Mouse (Mus musculus) gastrocnemius, postnatal 4 days (tissue): ENCODE data around the gene Gnat1. TPM values are rescaled to one million over a fixed set of nuclear protein-coding genes. Genes with fewer than 3 reads are reported as not detected.

ENCODE experiments used
- DNase-seq, 2 experiments: peaks; one replicate each; pipeline ENCODE4 v3.0.0; 2021 to 2022; ENCODE audit warnings: low spot score in 2 of 2, mixed read lengths in 2 of 2
- long read RNA-seq, 2 experiments: library from polyadenylated mRNA; stranded (forward); transcript quantifications; one replicate each; pipeline ENCODE4 v2.0.0; 2021
- total RNA-seq, 2 experiments: library from RNA; stranded (reverse); gene quantifications; 2 replicates each; pipeline ENCODE4 v1.2.3; 2021

The Gnat1 gene
- not detected for total RNA-seq
- long read RNA-seq, experiment 1: 0 reads
- long read RNA-seq, experiment 2: 0 reads

DNA sequence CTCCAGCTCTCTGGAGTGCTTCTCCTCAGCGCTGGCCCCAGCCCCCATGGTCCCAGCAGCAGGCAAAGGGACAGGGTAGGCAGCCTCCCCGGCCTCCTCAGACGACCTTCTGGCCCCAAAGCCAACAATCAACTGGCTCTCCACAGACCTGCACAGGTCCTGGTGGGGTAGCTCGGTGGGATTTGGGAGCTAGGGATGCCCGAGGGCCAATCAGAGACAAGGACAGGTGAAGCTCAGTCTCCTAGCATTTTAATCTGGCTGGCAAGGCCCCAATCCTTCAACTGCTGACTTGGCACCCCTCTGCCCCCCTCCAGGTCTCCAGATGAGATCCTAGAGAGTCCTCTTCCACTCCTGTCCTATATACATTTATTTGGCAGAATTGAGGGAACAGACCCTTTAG, at the start of gene Gnat1:
Gnat1 (minus strand) TSS at position 212 of the 400 bp plus-strand sequence.
- DNase-seq: no peak

DNA sequence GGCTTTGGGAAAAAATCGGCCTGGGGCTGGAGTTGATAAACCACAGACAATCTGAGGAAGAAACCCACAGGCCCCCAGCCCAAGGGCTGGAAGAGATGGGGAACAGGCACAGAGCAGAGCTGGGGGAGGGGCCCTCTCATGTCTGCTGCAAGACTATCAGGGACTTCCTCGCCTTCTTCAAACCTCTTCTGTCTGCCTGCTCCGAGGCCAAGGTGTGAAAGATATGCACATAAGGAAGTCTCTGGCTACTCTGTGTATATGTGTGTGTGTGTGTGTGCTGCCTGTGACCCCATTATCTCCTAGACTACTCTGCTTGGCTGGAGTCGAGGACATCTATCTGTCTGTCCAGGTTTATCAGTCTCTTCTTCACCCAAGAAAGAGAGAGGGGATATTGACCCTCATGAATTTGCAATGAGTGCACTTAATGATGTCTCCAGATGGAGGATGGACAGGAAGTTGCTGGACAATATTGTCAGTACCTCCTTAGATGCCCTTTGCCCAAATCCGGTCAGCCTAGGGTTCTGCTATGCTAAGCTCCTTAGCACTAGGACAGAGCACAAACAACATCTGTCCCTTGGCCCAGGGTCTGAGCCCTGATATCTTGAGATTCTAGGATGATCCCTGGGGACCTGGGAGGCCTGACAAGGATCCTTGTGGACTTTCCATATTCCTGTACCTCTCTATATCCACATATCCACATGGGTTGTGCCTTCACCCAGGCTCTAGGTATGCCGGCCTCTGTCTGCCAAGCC, 49.6 kb upstream of the Gnat1 start:
- no peak for DNase-seq

DNA sequence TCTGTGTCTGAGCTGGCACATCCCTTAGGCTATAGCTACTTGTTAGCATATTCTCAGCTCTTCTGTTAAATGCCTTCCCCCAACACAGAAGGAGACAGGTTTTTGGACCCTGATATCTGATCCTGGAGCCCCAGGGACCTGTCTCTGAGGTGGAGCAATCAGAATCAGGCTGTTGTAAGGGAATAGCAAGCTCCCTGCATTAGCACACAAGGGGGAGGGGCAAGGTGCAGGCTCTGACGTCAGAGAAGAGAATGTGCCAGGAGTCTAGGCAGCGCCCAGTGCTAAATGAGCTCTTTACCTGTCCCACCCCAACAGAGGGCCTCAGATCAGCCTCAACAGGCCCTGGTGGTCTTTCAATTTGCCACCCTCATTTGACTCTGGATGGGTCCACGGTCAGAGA, 47.5 kb upstream of the Gnat1 start:
- DNase-seq: no peak

DNA sequence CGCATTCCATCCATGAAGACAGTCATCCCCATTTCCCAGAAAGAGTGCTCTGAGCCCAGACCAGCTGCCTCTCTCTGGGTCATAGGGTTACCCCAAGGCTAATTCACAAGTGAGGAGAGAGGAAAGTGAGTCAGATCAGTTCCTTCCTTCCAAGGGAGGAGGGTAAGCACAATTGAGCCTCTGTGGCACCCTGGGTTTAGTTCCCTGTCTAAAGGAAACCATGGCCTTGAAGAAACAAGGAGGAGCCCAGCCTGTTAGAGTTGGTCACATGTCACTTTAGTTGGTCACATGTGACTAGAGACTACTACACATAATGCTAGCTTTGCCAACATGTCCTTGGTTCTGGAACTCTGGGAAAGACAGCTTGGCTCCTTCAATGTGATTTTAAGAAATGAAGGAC, 45.3 kb upstream of the Gnat1 start:
- DNase-seq: no peak

DNA sequence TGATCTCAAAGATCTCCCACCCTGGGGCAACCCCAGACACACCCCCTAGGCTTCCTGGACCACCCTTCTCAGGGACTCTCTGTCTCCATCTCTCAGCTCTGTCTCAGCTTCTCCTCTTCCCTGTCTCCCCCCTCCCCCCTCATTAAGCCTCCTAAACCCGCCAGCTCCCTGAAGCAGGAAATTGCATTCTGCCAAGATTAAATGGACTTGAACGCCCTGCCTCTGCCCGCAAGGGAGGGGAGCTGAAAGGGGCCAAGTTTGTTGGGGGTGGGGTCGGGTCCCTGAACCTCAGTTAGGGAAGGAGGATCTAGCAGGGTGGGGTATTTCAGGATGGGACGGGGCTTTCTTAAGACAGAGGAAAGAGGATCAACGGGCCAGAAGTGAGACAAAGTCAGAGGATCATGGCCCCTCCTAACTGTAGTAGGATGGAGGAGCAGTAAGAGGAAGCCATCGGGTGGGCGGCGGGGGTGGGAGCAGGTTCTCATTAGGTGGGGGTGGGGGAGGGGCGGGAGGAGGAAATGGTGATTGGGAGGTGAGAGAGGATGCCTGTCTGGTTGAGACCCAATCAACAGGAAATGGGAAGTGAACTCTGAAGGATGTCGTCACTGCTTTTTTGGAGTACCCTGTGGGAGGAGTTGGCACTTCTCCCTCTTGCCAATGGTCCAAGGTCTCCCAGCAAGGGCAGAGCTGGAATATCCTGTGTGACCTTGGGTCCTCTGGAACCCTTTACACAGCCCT, 44.5 kb upstream of the Gnat1 start:
- no peak for DNase-seq

DNA sequence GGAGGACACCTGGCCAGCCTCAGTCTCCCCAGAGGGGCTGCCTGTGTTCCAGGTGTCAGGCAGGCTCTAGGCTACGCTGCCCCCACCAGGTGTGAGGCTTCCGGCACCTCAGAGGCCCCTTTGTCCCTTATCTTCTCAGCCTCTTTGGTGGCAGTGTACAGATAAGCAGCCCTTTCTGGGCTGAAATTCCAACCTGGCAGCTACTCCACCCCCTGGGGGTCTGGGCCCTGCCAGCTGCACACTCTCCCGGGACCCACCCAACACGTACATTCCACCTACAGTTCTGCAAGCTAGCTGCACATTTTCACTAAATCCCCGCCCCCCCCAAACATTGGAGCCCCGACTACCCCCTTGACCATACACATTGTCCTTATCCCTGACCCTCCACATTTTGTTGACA, 43.8 kb upstream of the Gnat1 start:
- no peak for DNase-seq

DNA sequence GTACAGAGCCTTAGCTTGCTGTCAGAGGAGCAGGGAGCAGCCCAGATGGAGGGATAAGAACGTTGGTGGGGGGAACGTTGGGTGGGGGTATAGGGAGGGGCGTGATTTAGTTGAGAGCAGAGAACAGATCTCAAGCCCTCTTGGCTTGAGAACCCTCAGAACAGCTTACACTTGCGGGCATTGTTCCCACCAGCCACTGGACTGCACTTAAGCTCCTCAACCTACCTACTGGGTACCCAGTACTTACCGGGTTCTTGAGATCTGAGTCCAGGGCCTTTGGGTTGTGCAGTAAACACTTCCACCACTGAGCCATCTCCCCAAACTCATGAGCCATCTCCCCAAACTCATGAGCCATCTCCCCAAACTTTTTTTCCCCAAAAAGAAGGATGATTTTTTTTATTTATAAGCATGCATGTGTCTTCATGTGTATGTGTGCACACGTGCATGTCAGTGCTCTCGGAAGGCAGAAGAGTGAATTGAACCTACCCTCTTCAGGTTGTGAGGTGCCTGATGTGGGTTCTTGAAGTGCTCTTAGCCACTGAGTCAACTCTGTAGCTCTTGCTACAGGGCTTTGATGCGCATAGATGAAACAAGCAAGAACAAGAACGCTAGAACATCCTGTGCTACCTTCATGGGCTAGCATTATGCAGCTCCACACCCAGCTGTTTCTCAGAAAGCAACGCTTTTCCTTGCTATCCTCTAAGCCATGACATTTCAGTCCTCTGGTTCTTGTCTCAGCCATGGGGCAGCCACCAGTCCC, 39.4 kb upstream of the Gnat1 start:
- DNase-seq: no peak

DNA sequence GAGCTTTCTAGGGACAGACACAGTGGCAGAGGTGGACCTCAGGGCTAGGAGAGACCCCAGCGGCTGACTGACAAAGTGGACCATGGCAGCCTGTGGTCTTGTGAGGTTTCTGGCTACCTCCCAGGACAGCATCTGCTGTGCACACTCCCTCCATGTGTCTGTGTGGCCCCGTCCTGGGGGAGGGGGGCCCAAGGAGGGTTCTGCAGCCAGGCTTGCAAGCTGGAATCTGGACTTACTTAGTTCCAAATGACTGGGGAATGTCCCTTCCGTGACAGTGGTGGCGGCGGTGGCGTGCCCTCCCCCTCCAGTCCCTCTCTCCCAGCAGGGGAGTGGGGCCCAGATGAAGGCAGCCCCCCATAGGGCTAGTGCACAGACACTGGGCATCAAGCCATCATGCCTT, 37.4 kb upstream of the Gnat1 start:
- peak in 1 of 2 experiments; percentile 55 for DNase-seq

DNA sequence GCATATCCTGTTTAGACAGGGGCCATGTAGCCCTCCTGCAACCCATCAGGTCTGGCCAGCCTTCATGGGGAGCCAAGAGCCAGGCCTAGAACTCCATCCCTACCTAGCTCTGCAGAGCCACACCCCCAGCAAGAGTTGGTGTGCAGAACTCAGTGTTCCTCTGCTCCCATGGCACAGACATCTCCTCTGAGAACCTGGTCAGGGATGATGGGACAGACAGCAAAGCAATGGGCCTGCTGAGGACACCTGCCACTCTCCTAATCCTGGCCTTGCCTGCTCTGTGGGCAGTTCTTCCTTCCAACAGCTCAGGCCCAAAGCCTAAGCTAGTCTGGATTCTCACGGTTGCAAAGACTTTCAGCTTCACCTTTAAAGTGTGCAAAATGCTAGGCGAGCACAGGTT, 36.1 kb upstream of the Gnat1 start:
- DNase-seq: no peak

DNA sequence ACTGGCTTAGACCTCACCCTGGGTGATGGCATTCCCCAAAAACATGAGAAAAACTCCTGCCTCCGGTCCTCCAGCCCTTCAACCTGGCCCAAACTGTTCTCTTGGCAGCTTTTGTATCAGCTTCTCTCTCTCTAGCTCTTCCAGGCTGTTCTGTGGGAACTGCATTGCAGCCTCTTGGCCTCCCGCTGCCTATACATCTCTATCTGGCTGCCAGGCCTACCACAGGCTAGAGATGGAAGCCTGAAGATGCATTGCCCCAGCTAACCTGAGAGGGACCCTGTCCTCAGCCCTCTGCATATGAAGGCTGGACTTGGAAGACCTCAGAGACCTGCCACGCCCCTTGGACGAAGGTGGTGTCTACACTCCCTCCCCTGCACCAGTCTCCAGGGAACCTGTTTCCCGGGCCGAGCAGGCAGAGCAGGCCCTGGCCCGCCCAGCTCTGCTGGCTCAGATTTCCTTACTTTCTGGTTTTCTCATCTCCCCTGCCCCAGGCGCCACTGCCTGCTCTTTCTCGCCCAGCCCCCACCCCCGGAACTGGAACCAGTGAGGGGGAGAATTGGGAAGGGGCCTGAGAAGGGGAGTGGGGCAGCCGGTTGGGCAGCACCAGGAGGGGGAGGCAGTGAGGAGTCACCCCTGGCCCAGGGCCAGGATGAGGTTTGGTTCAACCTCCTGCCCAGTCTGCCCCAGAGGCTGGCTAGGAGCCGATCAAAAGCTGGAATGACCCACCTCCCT, 34.9 kb upstream of the Gnat1 start:
- peak; percentile 49 to 63 for DNase-seq

DNA sequence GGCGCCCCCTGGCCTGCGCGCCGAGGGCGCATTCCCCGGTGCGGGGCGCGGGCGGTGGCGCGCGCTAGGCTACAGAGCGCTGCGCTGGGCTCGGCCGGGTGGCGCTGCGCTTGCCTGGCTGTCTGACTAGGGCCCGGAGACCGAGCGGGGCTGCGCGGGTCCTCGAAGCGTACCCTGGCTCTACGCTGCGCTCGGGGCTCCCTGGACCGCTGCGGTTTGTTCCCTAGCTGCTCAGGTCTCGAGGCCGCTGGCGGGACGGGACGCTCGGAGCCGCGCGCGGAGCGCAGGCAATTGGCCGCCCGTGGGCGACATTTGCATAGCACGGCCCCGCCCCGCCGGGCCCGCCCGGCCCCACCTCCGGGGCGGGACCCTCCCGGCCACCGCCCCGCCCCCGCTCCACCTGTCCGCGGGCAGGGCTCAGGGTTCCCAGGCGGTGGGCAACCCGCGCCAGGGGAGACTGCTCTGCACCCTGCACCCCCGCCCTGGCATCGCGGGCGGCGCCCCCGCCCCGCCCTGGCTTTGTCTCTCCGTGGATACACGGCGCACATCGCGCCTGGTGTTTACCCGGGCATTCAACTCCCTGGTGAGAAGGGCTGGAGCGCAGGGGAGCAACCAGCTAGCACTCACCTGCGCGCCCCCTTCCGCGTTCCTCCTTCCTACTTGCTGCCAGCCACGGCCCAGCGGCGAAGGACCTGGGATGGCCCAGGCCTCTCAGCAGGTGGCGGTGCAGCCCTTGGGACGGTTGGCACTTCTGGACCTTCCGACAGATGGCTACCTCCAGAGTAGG, 30.4 kb upstream of the Gnat1 start, which contains the start of gene Sema3f:
Sema3f (minus strand) TSS at position 779 of the 787 bp plus-strand sequence.
- peak; percentile 64 to 80 for DNase-seq

DNA sequence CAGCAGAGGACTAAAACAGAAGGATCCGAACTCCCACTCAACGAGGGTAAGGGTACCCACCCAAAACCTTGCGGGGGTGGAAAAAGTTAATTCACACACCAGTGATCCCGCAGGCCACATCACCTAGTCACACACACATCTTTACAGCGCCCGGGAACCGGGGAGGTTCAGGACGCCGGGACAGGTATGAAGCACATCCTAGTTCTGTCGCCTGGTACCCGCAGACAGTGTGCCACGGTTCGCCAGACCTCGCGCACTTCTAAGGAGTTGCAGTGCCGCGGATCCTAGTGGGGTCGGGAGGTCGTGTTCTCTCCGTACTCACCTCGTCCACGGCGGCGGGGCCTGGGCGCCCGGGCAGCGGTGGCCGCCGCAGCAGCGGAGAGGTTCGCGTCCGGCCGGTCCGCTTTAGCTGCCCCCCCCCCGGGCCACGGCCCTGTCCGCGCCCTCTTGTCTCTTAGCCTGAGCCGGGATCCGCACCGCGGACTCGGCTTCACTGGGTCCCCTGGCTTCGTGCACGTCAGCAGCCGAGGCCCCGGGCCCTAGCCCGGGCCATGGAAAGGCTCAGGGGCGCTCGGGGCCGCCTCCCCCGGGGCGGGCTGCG, 29.7 kb upstream of the Gnat1 start:
- no peak for DNase-seq

DNA sequence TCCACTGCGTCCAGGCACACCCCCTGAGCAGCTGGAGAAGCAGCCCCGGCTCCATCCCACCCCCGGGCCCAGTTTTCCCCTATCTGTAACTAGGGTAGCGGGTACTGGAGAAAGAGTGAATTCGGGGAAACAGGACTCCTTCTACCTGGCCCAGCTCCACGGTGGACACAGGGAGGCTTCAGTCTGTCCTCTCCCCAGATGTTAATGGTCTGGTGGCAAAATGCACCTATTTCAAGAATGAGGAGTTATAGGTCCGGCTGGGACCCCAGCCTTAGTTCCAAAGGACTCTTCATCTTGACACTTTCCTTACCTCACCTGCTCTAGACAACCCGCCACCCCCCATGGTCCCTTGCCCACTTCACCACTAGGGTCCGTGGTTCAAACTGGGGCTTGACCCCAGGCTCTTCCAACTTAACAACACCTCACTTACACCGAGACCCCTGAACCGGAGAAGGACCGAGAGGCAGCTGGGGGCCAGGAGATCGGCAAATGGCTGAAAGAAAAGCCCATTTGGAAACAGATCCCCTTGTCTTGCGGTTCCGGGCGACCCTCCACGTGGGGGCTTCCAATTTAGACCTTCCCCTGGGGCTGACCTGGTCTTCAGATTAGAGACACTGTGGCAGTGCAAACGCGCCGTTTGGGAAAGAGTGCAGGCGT, 29.1 kb upstream of the Gnat1 start:
- DNase-seq: no peak

DNA sequence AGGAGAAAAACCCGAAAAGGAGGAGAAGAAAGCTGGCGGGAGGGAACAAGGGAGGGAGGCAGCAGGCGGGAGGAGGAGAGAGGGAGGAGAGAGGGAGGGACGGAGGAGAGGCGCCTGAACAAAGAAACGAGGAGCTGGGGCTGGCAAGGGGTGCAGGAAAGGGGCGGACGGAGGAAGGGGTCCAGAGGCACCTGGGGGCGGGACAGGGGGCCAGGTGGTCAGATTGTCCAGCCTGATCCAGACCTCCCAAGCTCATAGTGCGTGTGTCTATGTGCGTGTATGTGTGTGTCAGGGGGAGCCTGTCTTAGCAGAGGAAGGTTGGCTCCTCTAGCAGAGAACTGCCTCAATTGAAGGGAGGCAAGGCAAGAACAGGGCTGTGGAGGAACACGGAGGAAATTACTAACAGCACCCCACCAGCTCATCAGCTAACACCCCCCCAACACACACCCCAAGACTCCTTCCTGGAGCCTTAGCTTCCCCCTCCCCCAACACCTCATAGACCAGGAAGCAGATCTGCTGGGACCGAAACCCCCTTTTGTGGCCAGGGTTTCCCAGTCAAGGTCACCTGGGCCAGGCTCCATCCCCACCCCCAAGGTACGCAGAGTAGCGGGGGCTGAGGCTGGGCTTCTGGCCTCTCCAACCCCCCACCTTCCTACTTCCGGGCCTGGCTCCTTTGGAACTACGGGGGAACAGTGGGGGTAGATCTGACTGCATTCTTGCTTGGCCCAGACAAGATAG, 28.4 kb upstream of the Gnat1 start:
- DNase-seq: no peak

DNA sequence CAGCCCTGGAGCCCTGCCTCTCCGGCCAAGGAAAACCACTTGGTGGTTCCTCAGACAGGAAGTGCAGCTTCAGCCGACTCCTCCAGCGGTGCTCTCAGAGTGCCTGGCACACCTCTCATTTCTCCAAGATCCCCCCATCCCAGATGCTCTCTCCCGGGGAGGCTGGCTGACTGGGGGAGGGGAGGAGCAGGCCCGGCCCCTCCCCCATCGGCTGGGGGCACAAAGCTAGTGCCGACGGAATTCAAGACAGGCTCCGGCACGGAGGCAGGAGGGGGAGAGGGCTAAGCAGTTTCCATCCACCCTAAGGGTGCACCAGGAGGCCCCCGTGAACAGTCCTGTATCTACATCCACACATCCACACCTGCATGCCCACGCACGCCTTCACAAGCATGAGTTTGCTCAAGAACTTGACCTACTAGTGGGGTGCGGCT, 27.3 kb upstream of the Gnat1 start:
- DNase-seq: no peak

DNA sequence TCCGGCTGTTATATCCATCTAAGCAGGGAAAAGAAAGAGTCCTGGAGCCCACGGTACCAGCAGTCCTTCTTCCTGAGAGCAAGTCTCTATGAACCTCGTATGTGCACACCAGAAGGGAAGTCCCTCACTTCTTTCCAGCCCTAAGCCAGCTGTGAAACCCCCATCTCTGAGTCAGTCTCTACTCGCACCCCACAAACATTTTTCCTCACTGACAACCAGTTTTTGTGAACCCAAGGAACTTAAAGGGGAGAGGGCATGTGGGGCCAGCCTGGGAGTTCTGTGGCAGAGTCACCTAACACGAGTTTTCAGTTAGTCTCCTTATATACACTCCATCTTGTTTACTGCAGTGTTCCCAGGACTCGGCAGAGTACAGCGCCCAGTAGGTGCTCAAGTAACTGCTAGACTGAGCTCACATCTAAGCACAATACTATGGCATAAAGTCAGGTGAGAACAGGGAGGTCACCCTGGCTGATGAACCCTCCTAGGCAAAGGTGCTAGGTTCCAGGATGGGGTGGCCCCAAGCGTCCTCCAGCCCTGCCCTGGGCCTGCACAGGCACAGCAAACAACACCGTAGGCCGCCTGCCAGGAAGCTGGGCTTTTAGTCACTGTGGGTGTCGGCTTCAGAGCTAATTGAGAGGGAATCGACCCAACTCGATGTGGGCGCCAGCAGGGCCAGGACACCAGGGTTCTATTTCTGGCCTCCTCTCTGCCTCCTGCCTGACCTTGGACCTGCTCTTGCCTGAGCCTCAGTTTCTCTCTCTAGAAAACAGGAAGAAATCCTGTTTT, 24.0 kb upstream of the Gnat1 start:
- DNase-seq: peak in 1 of 2 experiments; percentile 54

DNA sequence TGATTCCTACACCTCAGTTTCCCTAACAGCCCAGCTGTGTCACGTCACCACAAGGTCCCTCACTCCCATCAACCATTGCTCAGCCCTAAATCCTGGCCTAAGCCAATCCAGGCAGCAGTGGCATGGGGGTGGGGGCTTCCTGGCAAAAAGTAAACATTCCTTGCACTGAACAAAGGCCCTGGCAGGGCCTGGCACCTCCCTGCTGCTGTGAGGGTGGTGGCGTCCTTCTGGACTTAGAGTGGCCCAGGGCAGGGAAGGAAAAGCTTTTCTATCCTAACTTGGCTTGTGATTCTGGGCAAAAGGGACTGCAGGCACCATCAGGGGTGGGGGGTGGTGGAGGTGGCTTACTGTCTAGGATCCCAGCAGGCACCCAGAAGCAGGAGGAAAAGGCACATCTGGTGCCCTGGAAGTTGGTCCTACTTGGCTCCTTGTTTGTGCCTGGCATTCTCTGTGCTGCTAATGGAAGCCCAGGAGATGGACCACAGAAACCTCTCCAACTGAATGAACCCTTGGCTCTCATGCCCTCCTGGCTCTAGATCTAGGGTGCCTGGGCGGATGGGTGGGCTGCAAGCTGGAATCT, 23.2 kb upstream of the Gnat1 start:
- DNase-seq: no peak
